Mouse (Mus musculus): Measurements from ENCODE around the gene Ablim1.

The Ablim1 gene

DNA sequence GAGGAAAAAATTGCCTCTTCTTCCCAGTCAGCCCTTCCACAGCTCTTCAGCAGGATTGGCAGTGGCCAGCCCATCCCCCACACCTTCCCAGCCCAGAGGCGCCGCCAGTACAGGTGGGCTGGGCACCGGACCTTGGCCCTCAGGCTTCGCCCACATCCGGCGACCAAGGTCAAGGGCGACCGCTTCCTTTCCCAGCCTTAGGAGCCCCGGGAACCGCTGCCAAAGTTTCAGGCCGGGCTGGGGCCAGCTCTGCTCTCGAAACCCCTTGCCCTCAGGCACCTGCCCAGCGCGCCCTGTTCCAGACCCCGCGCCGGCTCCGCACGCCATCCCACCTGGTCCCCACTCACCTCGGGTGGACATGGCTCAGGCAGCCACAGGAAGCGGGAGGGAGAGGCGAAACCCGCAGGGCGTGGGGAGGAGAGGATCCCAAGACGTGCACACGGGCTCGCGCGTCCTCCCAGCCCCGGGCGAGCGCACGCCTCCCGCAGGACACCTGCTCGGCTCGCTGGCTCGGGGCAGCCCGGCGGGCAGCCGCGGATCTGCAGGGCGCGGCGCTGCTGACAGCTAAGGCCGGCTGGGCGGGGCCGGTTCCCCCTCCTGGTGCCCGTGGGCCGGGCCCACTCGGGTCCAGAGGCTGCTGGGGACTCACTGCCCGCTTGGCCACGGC, at the start of gene Ablim1:
Ablim1 (minus strand) TSS at position 574 of the 667 bp plus-strand sequence.
- peak; percentile 84 for DNase-seq

- DNase-seq = no peak
Observed at GRCm38 (mm10) chr19:57363538-57363937, 48.8 kb upstream of the Ablim1 start.

GRCm38 (mm10) chr19:57363076-57363475, 48.4 kb upstream of the Ablim1 start:
- DNase-seq = no peak

- DNase-seq = no peak
Observed at GRCm38 (mm10) chr19:57362586-57362985, 47.9 kb upstream of the Ablim1 start.

DNA sequence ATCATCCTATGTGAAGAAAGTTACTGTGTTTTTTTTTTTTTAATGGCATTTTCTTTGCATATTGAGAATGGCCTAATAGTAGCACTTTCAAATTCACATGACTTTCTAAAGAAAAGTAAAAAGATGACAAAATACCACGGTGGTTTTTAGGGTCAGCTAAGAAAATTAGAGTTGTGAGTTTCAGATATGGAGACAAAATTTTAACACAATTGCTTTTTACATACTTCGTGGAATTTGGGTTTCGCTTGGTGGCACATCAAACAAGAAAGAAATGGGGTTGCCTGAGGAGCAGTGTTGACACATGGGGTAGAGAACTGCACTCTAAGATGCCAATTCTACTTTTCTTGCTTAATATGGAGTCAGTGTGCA, 47.2 kb upstream of the Ablim1 start:
- no peak for DNase-seq

DNA sequence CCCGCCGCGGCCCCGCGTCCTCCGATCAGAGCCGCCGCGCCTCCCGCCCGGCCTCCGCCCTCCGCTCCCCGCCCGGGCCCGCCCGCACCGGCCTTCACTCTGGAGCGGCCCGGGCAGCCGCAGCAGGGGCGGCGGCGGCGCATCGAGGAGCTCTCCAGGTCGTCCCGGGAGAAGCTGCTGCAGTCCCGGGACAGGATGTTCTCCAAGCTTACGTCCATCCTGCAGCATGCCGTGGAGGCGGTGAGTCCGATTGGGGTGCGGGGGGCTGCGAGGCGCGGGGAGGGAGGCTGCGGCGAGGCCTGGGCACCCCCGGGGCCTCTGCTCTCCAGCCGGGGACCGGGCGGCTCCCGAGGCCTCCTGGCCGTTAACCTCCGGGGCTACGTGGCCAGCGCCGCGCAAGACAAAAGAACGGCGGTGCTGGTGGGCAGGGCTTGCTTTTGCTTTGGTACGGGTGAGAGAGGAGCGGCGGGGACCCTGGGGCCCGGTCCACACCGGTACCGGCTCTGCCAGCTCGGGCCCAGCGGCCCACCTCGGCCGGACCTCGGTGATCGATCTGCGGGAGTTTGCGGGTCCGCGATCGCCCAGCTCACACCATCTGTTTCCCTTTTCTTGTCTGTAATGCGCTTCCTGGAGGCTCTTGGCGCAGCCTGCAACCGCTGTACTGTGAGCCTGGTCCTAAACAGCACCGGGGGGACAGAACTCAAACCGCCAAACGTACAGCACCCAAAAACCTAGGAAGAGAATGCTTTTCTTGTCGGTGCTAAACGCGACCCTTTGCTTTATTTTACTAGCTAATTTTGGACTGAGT, 46.6 kb upstream of the Ablim1 start:
- DNase-seq = peak; percentile 73

DNA sequence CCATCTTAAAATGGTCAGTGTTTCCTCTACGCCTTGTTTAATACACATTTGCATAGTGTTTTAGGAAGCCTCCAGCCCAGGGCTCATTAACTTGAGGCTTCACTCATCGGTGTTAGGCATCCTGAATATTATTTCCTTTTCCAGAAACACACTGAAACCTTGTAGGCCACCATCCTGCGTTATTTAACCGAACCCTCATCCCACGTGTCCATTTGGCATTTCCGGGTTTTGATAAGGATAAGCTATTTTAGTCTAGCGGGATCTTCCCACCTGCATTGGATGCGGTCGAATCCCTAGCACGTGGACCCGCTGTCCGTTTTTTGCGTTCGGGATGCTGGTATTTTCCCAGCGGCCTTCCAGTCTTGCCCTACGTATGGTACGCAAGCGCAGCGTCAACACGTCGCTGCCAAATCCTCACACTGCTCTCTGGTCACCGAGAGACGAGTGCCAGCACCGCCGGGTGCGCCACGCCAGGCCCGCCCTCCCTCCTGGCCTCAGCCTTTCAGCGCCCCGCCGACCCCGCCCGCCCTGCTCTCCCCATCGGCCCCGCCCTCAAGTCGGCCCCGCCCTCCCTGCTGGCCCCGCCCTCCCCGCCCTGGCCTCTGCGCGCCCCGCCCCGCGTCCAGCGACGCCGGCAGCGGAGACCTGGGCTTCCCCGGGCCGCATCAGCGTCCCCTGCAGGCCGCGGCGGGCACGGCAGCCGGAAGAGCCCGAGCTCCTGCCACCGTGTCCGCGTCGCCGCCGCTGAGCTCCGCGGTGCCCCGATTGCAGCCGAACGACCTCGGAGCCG, 45.8 kb upstream of the Ablim1 start, which contains the start of gene Fam160b1:
Fam160b1 (plus strand) TSS at position 340 of the 790 bp plus-strand sequence.
- DNase-seq = peak; percentile 96

DNA sequence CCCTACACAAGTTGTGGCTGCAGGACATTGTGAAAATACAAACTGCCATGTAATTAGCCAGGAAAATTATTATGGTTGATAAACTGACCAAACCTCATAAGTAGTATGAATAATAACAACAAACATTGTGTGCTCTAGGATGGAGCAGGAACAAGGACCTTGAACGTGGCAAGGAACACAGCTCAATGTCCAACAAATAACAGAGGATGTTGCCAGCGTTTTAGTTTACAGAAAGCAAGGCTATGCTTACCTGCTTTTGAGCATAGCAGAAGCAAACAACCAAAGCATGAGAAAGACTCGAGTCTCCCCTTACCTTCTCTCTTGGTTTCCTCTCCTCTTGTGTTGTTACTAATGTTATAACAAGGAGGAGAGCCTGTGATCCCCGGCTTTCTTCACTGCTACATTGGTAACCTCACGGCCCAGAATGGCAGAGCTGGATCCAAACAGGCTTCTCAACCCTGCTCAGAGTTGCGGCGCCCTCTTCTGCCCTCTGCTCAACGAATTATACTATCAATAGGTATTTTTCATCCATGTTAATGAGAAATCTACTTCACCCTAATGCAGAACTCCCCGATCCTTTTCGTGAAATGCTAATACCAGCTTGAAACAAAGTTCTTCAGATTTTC, 45.1 kb upstream of the Ablim1 start:
- DNase-seq = peak; percentile 46

- no peak for DNase-seq
Observed at GRCm38 (mm10) chr19:57358836-57359598, 44.3 kb upstream of the Ablim1 start.

DNA sequence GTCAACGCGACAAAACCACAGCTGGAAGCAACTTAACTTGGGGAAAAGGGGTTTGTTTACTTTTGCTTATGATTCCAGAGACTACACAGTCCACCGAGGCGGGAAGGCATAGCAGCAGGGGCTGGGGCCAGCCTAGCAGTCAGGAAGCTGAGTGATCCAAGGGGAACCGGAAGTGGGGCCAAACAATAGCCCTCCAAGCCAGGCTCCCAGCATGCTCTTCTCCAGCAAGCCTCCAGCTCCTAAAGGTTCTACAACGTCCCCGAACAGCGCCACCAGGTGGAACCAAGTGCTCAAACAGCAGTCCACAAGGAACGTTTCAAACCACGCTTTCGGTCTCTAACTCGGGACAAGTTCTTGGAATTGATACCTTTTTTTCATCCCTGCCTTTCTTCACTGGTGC, 43.6 kb upstream of the Ablim1 start:
- DNase-seq = peak; percentile 90

GRCm38 (mm10) chr19:57357811-57358210, 43.1 kb upstream of the Ablim1 start:
- DNase-seq = no peak

DNA sequence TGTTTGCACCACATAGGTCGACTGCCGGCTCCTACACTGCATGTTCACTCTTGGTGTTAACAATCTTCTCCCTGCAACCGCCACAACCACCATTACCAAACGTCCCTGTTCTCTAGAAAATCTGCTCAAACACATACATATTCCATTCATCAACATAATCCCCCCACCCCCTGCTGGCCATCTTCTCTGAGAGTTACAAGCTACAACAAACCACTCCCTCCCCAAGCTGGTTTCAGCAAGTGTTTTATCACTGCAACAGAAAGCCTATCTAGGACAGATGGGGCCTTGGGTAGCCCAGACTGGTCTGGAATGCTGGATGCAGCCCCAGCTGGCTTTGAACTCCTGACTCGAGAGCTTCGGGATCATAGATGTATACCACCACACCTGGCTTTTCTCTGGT, 42.5 kb upstream of the Ablim1 start:
- no peak for DNase-seq

DNA sequence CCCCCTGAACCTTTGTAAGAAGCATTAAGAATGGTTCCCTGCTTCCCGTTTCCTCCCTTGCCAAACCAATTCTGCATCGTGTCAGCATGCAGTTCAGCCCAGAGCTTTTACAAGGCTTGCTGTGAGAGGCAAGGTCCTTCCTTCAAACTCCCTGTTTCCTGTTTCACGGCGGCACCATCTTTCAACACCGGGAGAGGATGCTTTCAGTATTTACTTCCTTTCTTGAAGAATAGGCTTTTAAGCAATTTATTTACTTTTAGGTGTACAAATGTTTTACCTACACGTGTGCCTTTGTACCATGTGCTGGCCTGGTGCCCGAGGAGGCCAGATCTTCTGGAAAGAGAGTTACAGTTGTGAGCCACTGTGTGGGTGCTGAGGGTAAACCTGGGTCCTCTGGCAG, 41.6 kb upstream of the Ablim1 start:
- no peak for DNase-seq

- DNase-seq = peak; percentile 44
Observed at GRCm38 (mm10) chr19:57355451-57356251, 40.9 kb upstream of the Ablim1 start.

DNA sequence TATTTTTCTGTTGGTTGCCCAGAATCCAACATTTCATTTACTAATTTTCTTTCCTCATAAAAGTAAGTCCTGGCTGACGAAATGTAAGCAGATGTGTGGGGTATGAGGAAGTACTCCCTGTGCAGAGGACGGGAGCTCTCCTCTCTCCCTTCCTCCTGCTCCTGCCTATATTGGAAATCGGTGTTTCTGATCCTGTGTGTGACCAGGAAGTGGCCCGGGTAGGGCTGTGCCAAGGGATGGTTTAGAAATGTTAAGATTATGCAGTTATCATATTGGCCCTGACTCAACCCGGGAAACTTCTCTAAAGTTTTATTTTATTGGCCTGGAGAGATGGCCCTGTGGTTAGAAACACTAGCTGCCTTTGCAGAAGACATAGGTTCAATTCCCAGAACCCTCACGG, 40.0 kb upstream of the Ablim1 start:
- DNase-seq = no peak

- no peak for DNase-seq
Observed at GRCm38 (mm10) chr19:57354050-57354449, 39.3 kb upstream of the Ablim1 start.

DNA sequence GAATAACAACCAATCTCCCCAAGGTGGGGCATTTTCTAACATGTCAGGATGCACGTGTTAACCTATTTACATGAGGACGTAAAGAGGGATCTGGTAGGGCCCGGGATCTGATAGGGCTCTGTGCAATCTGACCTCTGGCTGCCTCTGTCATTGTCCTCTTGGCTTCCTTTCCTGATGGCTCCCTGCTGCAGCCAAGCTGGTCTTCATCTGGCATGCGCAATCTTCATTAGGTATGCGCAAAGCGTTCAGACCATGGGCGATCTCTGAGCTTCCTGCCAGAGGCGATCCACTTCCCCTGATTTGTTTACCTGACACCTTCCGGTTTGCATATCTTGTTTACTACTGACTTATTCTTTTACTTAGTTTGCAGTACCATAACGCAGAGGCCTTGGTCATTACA, 38.5 kb upstream of the Ablim1 start:
- DNase-seq = no peak

DNA sequence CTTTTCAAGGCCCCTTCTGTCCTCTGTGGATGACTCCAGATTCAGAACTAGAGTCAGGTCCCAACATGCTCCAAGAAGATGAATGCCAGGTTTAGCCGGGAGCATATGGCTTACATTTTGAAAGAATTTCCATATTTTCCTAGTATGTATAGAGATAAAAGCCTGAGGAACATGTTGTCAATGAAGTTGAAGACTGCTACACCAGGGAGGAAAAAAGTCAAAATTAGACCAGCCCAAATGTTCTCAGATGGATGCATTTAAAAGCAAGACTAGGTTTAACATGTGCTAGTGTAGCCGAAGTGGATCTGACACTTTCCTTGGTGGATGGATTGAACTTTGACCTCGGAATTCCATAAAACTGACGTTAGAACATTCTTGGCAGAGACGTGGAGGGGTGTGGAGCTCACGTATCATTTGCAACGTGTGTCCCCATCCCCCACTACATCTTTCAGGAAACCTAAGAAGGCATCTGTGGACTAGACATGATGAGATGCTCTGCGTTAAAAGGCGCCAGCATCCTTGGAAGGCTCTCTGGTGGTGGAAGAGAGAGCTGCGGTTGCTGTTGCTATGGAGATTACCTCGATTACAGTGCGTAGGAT, 37.7 kb upstream of the Ablim1 start:
- DNase-seq = no peak

DNA sequence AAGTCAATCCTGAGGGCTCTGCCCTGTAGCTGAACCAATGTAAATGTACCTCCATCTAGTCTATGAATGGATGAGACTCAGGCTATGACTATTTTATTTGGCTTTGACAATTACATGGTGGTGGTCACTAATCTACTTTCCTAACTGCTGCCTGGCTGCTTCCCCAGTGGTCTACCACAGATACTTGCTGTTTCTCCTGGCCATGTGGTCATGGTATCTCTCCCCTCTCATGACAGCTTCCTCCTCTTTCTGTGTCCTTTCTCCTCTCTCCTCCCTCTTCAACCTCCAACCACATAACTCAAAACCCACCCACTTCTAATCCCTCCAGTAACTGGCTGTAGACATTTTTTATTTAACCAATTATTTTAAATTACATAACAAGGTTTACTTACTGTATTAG, 34.4 kb upstream of the Ablim1 start:
- no peak for DNase-seq

DNA sequence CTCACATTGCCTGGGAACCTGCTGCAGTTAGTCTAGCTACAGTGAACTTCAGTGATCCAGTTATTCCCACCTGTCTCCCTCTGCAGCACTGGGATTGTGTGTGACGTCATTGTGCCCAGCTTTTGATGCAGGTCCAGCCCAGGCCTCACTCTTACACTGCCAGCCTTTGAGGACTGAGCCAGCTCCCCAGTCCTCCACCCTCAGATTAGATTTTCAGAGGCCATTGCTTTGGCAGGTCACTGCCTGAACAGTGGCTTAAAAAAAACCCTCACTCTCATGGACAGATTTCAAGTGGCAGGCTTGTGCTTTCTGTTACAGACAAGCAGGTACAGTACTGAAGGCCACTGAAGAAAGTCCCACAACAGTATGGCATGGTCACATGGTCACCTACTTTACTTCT, 30.0 kb upstream of the Ablim1 start:
- DNase-seq = no peak

- DNase-seq = no peak
Observed at GRCm38 (mm10) chr19:57343860-57344259, 29.1 kb upstream of the Ablim1 start.

Data from kidney, postnatal 10 days (tissue).